Mouse (Mus musculus): ENCODE measurements around the gene Chia1.
"Not testable (repeated sequence)": the region's sequence is repeated elsewhere in the genome, so short reads cannot be mapped to it uniquely, and the experiment has no call there.

The Chia1 gene

DNA sequence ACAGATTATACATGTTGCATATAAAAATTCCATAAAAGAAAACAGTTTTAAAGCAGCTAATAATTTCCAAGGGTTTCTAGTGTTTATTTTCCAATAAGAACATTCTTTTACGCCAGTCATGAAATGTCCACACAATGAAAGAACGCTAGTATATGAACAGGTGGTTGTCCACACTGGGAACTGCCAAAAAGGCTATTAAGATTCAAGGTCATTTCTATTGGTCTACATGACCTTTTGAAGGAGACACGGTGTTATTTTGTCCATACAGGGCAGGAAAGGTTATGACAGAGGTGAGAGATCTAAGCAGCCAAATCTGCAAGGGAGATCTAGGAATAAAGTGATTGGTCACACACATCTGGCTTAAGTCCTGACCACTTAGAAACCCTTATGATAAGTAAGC lies at the start of gene Chia1:
Gene Chia1 (plus strand): TSS at position 301 of the 400 bp plus-strand sequence.
- no peak for DNase-seq (ENCODE audit: low spot score)

GRCm38 (mm10) chr3:106067707-106068106 lies 45.3 kb upstream of the Chia1 start:
- DNase-seq (ENCODE audit: low spot score): not testable (repeated sequence)

DNA sequence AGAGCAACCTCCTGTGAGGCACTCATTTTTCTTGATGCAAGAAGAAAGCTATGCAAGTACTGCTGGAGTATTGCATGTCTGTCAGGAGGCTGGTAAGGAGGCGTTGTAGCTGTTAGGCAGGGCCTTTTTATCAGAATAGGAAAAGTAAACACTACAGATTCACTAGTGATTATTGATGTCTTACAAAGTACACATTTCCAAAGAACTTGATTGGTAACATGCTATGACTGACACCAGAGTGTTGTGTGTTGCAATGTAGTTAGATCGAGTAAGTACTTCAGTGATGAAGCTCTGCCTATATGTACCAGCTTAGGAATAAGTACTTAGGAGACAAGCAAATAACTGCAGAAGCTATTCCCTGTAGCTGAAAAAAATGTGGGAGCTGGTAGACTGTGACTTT lies 42.0 kb upstream of the Chia1 start:
- no peak for DNase-seq (ENCODE audit: low spot score)

DNA sequence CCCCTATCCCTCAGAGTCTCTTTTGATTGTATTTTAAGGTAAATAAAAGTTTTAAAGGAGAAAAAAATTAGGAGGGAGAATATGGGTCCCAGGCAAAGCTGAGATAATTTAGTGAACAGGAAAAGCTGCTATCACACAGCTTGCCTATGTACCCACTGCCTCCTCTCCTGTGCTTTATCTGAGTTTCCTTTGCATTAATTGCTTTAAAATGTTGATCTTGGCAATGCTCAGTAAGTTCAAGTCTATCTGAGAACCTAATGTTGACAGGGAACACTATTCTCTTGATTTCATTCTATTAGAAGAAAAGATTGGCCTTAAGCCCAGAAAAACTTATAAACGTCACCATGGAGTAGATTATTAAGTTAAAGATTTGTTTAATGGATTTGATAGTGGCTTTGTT lies 38.2 kb upstream of the Chia1 start:
- DNase-seq (ENCODE audit: low spot score): no peak

GRCm38 (mm10) chr3:106126999-106127398 lies 14.0 kb downstream of the Chia1 start:
- no peak for DNase-seq (ENCODE audit: low spot score)

DNA sequence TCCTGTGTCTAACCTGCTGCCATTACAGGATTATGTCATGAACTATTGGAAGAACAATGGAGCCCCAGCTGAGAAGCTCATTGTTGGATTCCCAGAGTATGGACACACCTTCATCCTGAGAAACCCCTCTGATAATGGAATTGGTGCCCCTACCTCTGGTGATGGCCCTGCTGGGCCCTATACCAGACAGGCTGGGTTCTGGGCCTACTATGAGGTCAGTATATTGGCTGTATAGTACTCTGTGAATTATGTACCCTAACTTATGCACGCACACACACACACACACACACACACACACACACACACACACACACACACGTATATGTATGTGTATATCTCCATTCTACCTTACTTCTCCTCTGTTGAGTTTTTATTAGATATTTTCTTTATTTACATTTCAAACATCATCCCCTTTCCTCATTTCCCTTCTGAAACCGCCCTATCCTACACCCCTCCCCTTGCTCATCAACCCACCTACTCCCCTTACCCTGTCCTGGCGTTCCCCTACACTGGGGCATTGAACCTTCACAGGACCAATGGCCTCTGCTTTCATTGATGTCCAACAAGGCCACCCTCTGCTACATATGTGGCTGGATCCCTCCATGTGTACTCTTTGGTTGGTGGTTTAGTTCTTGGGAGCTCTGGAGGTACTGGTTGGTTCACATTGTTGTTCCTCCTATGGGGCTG lies 15.9 kb downstream of the Chia1 start:
- no peak for DNase-seq (ENCODE audit: low spot score)

DNA sequence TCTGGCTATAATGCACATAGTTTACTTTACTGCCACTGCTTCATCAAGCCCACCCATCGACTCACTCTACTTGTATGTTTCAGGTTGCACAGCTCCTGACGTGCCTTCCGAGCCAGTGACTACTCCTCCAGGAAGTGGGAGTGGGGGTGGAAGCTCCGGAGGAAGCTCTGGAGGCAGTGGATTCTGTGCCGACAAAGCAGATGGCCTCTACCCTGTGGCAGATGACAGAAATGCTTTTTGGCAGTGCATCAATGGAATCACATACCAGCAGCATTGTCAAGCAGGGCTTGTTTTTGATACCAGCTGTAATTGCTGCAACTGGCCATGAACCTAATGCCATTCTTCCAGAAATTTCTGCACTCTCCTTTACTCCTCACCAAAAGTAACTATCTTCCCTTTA lies 18.7 kb downstream of the Chia1 start:
- DNase-seq (ENCODE audit: low spot score): no peak

- DNase-seq (ENCODE audit: low spot score): no peak
Measured at GRCm38 (mm10) chr3:106144081-106144480, 31.1 kb downstream of the Chia1 start.

- no peak for DNase-seq (ENCODE audit: low spot score)
Measured at GRCm38 (mm10) chr3:106154413-106154812, 41.4 kb downstream of the Chia1 start.

GRCm38 (mm10) chr3:106167464-106167863 lies 54.4 kb downstream of the Chia1 start, which contains the start of gene Chil3:
Chil3 (minus strand) TSS chr3:106167564.
- no peak for DNase-seq (ENCODE audit: low spot score)

- no peak for DNase-seq (ENCODE audit: low spot score)
Measured at GRCm38 (mm10) chr3:106170522-106171053, 57.6 kb downstream of the Chia1 start.

DNA sequence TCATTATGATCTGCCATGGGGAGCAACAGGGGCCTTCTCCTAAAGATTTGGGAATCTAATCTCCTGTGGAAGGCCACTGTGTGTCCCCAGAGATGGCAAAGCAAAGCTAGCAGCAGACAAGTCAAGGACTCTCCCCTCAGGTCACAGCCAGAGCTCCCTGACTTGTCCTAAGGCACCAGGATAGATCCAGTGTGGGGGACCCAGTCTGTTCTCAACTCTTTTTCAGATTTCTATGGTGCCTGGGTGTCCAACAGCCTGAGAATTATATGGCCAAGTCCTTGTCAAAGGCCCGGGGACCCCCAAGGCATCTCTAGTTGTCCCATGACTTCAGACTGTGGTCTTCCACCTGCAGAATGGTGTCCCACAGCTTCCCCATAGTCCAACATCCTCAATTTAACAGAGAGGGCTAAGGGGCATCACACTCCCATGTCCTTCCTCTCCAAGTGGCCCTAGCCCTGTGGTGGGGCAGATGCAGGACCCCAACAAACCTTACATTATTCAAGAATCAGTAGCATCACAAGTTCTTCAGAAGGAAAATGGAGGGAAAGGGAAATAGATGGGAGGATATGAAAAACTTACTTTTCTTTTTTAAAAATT lies 58.2 kb downstream of the Chia1 start:
- no peak for DNase-seq (ENCODE audit: low spot score)

- DNase-seq (ENCODE audit: low spot score): not testable (repeated sequence)
Measured at GRCm38 (mm10) chr3:106172506-106172905, 59.5 kb downstream of the Chia1 start.

GRCm38 (mm10) chr3:106174971-106175370 lies 61.9 kb downstream of the Chia1 start:
- not testable (repeated sequence) for DNase-seq (ENCODE audit: low spot score)

DNA sequence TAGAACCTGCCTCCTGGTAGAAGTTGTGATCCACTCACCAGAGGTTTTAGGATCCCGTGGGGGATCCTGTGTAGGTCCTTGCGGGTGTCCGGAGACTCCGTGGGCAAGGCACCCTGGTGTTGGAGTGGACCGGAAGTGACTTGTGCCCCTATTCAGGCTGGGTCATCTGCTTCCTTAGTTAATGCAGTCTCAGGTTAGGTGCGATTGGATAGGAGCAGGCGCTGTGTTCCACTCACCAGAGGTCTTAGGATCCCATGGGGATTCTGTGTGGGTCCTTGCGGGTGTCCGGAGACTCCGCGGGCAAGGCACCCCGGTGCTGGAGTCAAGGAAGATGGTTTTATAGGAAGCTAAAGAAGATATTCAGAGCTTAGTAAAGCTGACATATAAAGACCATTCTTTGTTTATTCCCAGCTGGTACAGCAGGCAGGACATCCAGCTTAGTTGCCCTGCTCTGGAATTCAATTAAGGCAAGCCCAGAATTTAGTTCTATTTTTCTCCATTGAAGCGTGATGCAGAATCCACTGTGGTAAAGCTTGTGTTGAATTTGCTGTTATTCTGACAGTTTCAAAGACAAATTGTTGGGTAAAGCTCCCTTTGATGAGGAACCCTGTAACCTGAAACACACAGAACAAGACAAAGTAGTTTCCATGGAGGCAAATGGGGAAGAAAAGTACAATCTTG lies 64.6 kb downstream of the Chia1 start:
- DNase-seq (ENCODE audit: low spot score): no peak

Measured in urinary bladder, postnatal 25 days (tissue).